In genomic region chr12:34664758-34665157, GRCm38 (mm10) we compare ENCODE assay signal across 7 mouse cellular contexts.
DNase-seq lines count a peak whose midpoint lies in the region; TF ChIP-seq lines count a peak whose summit lies in the region.

No protein-coding gene starts in this region.

- no peaks in the 10 kb centered on the region for H3K79me2 ChIP-seq in MEL (ENCODE audit: control insufficient read depth, insufficient read depth, low read length, poor library complexity)

- no peak overlapping the region for H3K27ac ChIP-seq in MEL (ENCODE audit: control insufficient read depth, low read depth, low read length)

- no peaks in the 10 kb centered on the region for H3K27me3 ChIP-seq in MEL (ENCODE audit: control insufficient read depth in 1 of 2, insufficient read depth in 2 of 2, low read length in 2 of 2)

- peak; percentile 35 for DNase-seq in MEL (ENCODE audit: low read depth, low spot score)
- peak; percentile 84 for DNase-seq in adrenal gland, postnatal 10 days
- DNase-seq in embryo, embryonic 9.5 days (ENCODE audit: extremely low spot score): peak; percentile 60
- DNase-seq in heart, adult 9 months (ENCODE audit: low spot score in 2 of 2): peak; percentile 37 to 57
- peak; percentile 80 to 87 for DNase-seq in layer of hippocampus, postnatal 14 days (ENCODE audit: low spot score in 2 of 2)
- DNase-seq in mesoderm, embryonic 11.5 days (ENCODE audit: low read depth, low spot score): peak; percentile 80
- peak; percentile 22 for DNase-seq in spleen, adult 12 weeks (ENCODE audit: low spot score)

- no peak overlapping the region for H3K9ac ChIP-seq in MEL (ENCODE audit: control insufficient read depth, low read depth, low read length, poor library complexity, severe bottlenecking)

- peak; percentile 9 to 56 (median 44); a peak in 4 of 6 replicates for TF ChIP-seq CTCF in MEL (IDR thresholded peaks at IDR 0.05 in 2 of 3, conservative IDR thresholded peaks at IDR 0.05 in 1 of 3; ENCODE audit: control insufficient read depth in 1 of 3, insufficient read depth in 1 of 3, low read depth in 2 of 3, low read length in 3 of 3, poor library complexity in 1 of 3, severe bottlenecking in 1 of 3)

- no peaks in the 10 kb centered on the region for H3K4me1 ChIP-seq in MEL (ENCODE audit: control insufficient read depth in 1 of 2, insufficient read depth in 2 of 2, low read length in 2 of 2)

- H3K4me3 ChIP-seq in MEL (ENCODE audit: control insufficient read depth in 1 of 2, insufficient read depth in 1 of 2, low read depth in 2 of 2, low read length in 2 of 2): no peak overlapping the region

- TF ChIP-seq EP300 in MEL (IDR thresholded peaks at IDR 0.05; ENCODE audit: low read depth in 1 of 2, low read length in 2 of 2): no peak

- TF ChIP-seq POLR2A in MEL (IDR thresholded peaks at IDR 0.05; ENCODE audit: control insufficient read depth in 1 of 2, insufficient read depth in 1 of 2, low read depth in 1 of 2, low read length in 2 of 2, poor library complexity in 1 of 2): no peak

- no peaks in the 10 kb centered on the region for H3K9me3 ChIP-seq in MEL (replicated peaks; ENCODE audit: insufficient read depth, low read length)

- no peaks in the 10 kb centered on the region for H3K36me3 ChIP-seq in MEL (ENCODE audit: control insufficient read depth in 1 of 2, insufficient read depth in 2 of 2, low read length in 2 of 2)

- TF ChIP-seq RAD21 in MEL (IDR thresholded peaks at IDR 0.05; ENCODE audit: low read depth, low read length): peak; percentile 43

TF ChIP-seq in MEL, 35 proteins besides CTCF, POLR2A, EP300 and RAD21:
- TF ChIP-seq SMC3 (IDR thresholded peaks at IDR 0.05; ENCODE audit: low read depth, low read length) (peak; percentile 70), ZMIZ1 (IDR thresholded peaks at IDR 0.05; ENCODE audit: low read depth, low read length) (no peak)

Comparison
In these comparisons a context has a peak if more than half of its experiments do, and no peak if none do; other contexts are left out.
1. DNase-seq: peak in every context shown above with its lines; median percentile 84 in adrenal gland, postnatal 10 days; 84 in layer of hippocampus, postnatal 14 days; 80 in mesoderm, embryonic 11.5 days; 60 in embryo, embryonic 9.5 days; 47 in heart, adult 9 months; 35 in MEL; 22 in spleen, adult 12 weeks.